Mouse (Mus musculus) left cerebral cortex, postnatal 14 days (tissue): ENCODE measurements around the gene Ndufaf8. TPM values are rescaled to one million over a fixed set of nuclear protein-coding genes. Genes with fewer than 3 reads are reported as not detected.
A peak's percentile ranks its signal among the peaks of the same experiment; 100 is the strongest.

ENCODE experiments used
- DNase-seq, 2 experiments: peaks; one replicate each; pipeline ENCODE4 v3.0.0; 2021 to 2022; ENCODE audit warnings: low spot score in 2 of 2, mixed read lengths in 1 of 2
- intact Hi-C: fragments of 180-260 bp; cut with DNase I; formaldehyde crosslinking; loops from one replicate; pipeline ENCODE4 v1.15.1; 2025
- total RNA-seq, 2 experiments: library from RNA; stranded (reverse); gene quantifications; 2 replicates each; pipeline ENCODE4 v1.2.3; 2021

Gene Ndufaf8
- total RNA-seq, 2 experiments from 2014 or later = 35.3 to 39.1 TPM

DNA sequence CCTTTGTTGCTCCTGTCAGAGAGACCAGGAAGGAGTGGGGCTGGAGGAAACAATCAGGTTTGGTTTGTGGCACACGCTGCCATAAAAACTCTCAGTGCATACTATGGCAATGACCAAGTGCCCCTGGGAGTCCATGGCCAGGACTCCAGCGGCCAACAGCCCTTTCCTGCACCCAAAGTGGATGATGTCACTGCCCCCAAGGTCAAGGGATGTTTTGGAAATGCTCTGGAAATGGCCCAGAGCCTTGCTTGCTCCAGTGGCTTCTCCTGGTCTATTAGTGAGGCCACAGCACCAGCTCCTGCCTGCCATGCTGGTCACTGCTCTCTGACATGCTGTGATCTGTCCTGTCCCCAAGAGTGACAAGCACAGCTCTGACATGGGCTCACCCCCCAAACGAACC is 22.5 kb upstream of the Ndufaf8 start:
- intact Hi-C loops = no loop called here
- no peak for DNase-seq

DNA sequence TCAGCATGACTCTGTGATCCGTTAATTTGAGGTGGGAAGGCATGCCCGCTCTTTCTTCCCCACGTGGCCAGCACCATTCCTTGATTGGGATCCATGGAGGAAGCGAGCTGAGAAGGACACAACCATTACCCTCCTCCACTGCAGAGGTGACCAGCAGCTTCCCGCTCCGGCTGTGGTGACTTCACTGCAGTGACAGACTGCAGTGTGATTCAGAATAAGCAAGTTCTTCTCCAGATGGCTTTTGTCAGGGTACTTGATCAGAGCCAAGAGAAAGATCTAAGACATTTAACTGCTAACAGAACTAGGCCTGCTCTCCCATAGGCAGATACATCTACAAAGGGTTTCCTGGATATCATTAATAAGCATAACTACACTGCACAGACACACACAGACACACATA is 18.4 kb upstream of the Ndufaf8 start:
- no peak for DNase-seq
- intact Hi-C loops = no loop called here

DNA sequence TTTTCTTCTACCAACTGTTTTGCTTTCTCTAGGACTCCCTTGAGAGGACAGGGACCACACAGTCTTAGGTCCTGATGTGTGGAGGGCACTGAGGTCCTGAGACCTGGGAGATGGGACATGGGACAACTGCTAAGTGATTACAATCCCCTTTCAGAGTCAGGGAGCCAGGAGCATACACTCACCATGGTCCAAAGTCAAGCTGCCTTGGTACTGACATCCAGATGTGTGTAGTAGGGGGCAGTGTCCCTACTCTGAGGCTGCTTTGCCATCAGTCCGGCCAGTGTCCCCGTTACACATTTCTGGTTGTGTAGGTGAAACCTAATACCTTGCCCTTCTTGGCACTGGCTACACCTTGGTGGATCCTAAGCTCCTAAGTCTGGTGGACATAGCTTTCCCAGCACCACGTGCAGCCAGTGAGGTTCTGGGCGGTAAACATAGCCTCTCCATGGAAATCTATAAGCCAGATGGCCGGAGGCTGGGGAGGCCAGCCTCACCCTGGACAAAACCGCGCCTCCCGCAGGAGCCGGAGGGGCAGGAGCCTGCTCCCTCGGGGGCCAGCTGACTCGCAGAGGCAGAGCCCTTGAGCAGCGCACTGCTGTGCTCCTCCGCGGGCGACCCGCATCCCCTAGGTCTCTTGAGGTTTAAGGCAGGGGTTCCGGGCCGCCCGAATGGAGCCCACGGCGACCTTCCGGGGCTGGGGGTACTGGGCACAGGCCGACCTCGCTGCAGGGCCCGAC is 12.7 kb upstream of the Ndufaf8 start:
- DNase-seq = peak in 1 of 2 experiments; percentile 28
- intact Hi-C loops = loop anchor here (5.0 kb wide), 1 partner anchor 69 kb away; no protein-coding TSS in a partner anchor

DNA sequence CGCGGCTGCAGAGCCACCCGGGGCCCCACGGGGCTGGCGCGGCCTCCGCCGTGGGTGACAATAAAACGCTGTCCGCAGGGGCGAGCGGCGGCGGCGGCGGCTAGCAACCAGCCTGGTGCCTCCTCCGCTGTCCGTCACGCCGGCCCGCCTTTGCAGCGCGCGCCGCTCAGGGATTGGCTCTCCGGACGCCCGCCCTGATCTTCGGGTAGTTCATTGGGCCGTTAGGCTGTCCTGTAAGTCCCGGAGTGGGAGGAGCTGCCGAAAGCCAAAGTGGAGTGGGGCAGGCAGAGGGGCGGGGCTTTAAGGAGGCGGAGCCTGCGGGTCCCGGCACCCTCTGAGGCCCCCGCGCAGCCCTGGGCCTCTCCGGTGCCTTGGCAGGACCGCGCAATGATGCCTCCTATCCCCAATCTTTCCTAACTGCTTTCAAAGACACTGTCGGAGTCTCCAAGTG is 12.0 kb upstream of the Ndufaf8 start, which contains the start of gene Cep131:
Gene Cep131 (minus strand): TSS at position 126 of the 451 bp plus-strand sequence.
- peak; percentile 98 for DNase-seq
- intact Hi-C loops = loop anchor here (5.0 kb wide), 1 partner anchor 69 kb away; no protein-coding TSS in a partner anchor

DNA sequence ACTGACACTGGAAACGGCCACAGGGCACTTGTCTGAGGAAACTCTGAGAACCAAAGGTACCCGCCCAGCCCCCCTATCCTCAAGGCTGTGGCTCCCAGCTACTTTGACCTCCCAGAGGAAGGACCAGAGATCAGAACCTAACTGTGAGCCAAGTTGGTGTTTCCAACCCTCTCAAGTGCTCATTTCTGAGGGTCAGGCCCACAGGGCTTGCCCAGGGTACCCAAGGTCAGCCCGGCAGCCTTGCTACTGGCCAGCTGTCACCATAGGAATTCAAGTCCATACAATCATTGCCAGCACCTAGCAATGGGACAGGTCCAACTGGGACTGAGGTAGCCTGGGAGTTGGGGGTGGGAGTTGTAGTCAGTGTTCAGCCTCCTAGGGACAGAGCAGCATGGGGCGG is 8.1 kb upstream of the Ndufaf8 start:
- intact Hi-C loops = loop anchor here (10.0 kb wide), 1 partner anchor 156 kb away; no protein-coding TSS in a partner anchor
- DNase-seq = no peak

DNA sequence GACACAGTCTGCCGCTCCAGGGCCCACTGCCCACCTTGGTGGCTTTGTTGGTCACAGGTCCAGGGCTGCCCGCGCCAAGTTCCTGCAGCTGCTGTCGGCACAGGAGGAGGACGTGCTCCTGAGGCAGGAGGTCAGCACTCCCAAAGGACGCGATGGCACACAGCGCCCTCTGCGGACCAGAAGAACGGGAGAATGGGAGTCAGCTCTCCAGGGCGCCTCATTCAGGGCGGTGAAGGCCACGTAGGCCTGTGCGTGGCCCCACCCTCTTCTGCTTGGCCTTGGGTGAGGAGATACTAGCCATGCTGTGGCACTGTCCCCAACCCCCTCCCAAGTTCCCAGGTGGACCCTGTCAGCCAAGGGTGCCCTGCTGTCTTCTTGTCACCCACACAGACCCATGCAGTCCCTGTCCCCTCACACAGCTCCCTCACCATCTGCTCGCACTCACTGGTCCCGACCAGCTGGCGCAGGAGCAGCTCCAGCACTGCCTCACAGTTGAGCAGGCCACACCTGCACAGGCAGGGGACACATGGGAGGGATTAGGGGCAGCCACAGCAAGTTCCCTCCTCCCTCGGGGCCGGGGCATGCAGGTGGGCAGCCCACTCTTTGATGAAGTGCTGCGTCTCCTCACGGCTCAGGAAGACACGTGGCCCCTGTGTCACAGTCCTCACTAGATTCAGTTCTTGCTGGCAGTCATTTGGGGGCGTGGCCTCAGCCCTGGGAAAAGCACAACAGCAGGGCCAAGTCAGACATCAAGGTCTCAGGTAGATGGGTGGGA is 5.7 kb upstream of the Ndufaf8 start:
- intact Hi-C loops = loop anchor here (10.0 kb wide), 1 partner anchor 158 kb away; no protein-coding TSS in a partner anchor
- DNase-seq = no peak

DNA sequence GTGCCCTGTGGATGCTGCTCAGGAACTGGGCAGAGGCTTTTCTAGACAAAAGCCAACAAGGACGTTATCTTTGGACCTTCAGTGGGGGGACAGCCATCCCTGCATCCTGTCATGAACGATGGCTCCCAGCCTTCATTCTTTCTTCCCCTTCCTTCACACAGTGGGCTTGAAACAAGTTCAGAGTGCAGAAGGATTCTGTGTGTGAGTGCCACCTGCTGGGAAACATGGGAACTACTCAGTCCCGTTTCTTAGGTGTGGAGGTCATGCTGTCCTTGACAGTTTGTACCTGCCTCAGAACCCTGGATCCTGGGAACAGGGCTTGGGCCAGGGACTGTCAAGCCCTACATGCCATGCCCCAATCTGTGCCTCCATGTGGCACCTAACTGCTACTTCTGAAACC is 2.3 kb downstream of the Ndufaf8 start:
- DNase-seq = peak; percentile 64 to 76
- intact Hi-C loops = loop anchor here (5.0 kb wide), 1 partner anchor 89 kb away; no protein-coding TSS in a partner anchor

DNA sequence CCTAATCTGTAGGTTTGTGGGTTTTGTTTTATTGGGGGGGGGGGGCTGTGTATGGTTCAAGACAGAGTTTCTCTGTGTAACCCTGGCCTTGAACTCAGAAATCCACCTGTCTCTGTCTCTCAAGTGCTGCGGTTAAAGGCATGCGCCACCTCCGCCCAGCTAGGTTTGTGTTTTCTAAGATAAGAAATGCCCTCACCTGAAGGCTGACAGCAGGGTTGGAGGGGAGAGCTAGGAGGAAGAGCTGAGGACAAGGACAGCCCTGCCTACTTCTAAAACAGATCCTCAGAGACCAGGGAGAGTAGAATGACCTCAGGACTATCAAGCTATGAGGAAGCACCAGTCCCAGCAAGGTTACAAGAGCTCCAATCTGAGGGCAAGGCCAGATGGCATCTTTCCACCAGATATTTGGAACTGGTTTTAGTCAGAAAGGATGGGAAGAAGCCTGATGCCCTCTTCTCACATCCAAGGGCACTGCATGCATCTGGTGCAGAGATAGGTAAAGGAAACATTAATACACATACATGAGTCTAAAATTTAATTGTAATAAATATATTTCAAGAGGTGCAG is 4.8 kb downstream of the Ndufaf8 start:
- DNase-seq = no peak
- intact Hi-C loops = loop anchor here (5.0 kb wide), 1 partner anchor 91 kb away; no protein-coding TSS in a partner anchor

DNA sequence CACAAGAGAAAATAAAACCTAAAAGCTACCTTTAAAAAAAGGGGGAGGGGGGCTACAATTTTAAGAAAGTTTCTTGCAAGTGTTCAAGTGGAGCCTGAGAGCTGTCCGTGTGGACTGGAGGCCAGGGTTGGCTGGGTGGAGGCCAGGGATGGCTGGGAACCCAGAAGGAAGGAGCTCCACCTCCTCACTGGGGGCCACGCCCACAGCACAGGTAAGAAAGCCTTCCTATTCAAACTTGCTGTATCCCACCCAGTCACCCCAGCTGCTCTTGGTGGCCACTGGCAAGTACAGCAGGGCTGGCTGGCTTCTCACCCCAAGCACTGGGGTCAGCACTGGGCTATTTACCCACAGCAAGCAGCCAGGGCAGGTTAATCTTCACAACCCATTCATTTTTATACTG is 8.3 kb downstream of the Ndufaf8 start:
- no peak for DNase-seq
- intact Hi-C loops = no loop called here

DNA sequence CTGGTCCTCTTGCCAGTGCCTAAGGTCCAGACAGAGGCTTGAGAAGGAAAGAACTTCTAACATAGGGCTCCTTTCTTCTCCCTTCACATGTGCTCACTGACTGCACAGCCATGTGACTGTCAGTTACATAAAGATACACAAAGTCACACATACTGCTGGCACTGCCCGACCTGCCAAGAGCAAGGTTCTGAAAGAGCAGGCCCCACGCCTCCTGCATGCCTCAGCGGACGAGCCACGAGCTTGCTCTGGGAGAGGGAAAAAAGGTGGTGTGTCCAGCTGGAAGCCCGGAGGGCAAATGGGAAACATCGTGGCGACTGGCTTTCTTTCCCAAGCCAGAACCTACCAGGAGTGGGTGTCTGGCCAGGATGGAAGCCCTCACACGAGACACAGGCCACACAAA is 9.1 kb downstream of the Ndufaf8 start:
- intact Hi-C loops = no loop called here
- no peak for DNase-seq

DNA sequence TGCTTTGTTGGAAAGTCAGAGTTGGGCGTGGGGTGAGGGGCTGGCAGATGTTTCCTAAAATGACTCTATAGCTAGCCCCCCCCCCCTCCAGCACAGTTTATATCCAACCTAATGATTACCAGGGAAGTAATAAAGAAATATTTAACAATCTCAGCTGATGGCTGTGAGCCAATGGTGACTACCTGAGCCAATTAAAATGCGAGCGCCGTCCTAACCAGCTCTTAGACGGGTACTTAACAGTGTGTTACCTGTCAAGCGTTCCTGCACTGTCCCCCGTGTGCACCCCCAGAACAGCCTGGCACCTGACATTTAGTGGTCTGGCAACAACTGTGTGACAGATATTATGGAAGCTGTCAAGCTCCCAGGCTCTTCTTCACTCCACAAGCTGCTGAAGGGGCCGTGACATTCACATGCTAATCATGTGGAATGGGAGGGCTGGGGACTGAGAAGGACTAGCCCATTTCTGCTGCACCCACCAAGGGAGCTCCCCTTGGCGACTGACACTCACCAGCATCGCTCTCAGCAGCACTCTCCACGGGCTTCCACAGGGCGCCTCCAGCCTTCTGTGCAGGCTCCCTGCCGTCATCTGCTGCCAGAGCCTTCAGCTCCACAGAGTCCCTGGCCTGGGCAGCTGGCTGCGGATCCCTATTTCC is 11.0 kb downstream of the Ndufaf8 start:
- no peak for DNase-seq
- intact Hi-C loops = no loop called here

DNA sequence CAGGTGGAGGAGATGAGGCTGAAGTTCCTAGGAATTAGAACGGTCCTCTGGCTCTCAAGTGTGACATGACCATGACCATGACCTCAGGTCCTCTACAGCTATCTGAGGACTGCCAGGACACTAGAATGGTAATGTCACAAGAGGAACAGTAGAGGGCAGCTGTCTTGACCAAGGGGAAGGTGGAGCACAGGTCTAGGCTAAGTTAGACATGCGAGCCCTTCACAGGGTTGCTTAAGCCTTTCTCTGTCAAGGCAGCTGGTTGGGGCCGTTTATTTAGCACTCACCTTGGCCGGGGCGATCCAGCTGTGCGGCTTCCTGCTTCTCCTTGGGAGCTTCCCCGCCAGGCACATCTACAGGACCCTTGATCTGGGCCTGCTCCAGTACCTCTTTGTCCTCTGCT is 11.8 kb downstream of the Ndufaf8 start:
- no peak for DNase-seq
- intact Hi-C loops = no loop called here

DNA sequence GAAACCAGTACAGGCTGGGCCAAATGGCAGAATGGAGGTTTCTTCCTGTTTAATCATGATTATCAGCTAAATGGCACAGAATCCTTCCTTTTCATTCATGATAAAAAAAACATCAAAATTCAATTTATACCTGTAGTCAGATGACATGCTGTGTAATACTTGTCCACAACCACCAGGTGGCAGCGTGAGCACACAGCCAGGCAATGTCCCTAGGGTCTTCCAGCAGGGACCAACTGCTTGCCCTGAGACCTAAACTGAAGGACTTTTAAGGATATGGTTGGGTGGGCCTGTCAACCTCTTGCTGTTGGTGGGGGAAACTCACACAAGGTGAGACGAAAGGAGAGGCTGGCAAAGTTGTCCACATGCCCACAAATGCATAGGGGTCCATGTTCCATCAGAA is 12.3 kb downstream of the Ndufaf8 start:
- intact Hi-C loops = loop anchor here (1.0 kb wide), 1 partner anchor 196 kb away; no protein-coding TSS in a partner anchor

DNA sequence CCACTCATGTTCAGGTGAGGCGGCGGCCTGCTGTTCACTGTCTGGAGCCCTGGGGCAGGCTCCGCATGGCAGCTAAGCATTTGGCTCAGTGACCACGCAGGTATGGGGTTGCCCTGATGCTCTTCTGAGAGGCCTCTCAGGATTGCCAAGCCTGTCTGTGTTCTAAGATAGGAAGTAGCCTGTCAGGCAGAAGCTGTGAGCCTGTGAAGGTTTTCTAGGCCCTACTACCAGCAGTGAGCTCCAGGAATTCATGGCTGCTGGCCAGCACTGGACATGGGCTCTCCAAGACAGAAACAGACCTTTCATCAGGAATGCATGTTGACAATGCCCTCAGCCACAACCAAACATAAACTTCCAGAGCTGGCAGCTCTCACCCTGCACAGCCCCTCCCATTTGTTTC is 13.4 kb downstream of the Ndufaf8 start:
- intact Hi-C loops = no loop called here
- DNase-seq = no peak

More for the DNA sequence above, 12.3 kb downstream of the Ndufaf8 start:
- peak; percentile 42 to 47 for DNase-seq

DNA sequence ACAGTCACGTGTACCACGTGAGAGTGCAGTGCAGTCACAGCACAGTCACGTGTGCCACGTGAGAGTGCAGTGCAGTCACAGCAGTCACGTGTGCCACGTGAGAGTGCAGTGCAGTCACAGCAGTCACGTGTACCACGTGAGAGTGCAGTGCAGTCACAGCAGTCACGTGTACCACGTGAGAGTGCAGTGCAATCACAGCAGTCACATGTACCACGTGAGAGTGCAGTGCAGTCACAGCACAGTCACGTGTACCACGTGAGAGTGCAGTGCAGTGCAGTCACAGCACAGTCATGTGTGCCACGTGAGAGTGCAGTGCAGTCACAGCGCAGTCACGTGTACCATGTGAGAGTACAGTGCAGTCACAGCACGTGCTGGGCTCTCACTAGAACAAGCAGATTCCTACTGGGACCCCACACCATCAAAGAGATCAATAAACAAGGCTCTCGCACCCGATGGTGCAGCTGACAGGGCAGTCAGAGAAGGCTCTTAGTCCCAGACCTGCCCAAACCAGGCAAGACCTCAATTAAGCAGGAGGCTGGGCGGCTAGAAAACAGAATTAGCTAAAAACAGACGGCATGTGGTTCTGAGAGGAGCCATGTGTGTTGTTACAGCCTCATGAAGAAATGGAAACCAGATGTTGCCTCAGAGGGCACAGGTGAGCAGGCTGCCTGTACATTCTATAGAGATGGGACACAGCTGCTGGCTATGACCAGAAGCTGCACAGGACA is 15.9 kb downstream of the Ndufaf8 start:
- DNase-seq = no peak
- intact Hi-C loops = no loop called here

DNA sequence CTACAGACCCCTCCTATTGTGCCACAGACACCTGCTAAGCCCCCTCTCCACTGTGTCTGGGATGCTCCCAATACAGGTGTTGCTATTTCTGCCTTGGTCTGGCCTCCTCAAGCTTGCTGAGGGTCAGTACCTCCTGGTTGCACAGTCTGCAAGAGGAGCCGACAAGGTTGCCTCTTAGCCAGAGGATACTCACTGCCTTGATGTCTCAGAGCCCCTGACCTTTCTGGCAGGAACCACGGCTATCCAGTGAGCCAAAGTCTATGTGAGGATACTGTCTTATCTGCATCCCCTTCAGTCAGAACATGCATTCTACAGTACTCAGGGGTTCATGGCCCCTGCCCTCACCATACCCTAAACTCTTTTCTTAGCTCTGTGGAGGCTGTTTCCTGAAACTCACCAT is 18.9 kb downstream of the Ndufaf8 start:
- intact Hi-C loops = no loop called here
- DNase-seq = no peak

DNA sequence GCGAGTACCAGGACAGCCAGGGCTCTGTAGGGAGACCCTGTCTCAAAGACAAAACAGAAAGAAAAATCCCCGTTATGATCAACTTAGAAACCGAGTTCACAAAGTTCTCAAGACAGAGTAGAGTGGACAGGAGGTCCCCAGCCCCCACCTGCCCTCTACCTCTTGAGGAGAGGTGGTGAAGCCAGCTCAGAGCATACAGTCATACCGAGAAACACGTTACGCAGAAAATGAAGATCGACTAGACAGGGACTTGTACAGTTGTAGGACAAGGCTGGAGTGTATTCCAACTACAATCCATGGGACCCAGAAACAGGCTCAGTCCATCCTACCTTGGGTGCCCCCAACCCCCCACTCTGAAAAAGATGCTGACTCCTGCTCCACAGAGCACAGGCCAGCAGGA is 20.4 kb downstream of the Ndufaf8 start:
- intact Hi-C loops = no loop called here
- no peak for DNase-seq

DNA sequence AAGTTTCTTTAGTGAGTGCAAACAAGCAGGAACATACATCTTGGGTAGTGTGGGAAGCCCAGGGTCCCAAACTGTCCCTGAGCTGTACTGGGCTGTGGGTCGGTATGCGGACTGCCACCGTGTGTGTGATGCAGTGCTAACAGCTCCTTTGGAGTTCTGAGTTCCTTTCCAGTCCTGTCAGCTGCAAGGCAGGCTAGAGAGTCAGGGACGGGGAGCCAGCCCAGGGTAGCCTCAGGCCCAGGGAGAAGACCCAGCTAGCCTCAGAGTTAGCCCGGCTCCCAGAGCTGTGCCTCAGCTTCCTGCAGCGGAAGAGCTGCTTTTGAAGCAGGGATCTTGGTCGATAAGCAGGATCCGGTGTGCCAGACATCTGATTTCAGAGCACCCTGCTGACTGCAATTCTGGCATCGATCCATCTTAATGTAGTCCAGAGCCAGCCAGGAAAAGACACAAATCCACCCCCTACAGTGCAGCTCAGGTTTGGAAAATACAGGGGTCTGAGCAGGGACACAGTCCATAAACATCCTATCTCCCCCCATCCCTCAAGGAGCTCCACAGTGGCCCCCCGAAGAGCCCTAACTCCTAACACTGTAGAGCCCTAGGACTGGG is 21.3 kb downstream of the Ndufaf8 start:
- no peak for DNase-seq
- intact Hi-C loops = no loop called here
